Mouse (Mus musculus): ENCODE data around the gene Phf21a.

Gene Phf21a

DNA sequence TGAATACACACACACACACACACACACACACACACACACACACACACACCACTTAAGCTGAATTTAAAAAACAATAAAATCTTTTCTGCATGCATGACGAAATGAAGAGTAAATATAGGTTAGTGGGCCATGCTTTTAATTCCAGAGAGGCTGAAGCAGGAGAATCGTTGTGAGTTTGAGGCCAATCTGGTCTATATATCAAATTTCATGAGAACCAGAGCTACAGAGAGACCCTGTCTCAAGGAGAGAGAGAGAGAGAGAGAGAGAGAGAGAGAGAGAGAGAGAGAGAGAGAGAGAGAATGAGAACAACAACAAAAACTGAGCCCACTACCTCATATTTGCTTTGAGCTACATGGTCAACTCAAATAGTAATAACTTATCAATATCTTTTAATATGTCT lies at the start of gene Phf21a:
Phf21a (plus strand) TSS at position 301 of the 400 bp plus-strand sequence.
- no peak for DNase-seq (ENCODE audit: low spot score)

DNA sequence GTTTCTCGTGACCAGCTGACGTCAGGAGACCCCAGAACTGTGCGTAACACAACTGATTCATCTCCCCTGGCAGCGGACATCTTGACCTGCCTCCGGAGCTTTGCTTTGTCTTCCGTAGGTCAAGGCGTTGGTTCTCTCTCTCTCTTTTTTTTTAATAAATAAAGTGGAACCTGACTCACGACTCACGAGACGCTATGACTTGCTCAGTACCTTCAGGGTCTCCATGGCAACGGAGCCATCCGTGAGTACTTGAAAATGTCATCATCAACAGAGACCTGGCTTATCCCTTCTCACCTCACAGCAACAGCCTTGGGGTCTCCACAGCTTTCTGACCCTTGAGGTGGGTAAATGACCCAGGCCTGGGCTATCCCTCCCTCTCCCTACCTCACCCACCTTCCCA lies 49.6 kb upstream of the Phf21a start:
- DNase-seq (ENCODE audit: low spot score) = no peak

DNA sequence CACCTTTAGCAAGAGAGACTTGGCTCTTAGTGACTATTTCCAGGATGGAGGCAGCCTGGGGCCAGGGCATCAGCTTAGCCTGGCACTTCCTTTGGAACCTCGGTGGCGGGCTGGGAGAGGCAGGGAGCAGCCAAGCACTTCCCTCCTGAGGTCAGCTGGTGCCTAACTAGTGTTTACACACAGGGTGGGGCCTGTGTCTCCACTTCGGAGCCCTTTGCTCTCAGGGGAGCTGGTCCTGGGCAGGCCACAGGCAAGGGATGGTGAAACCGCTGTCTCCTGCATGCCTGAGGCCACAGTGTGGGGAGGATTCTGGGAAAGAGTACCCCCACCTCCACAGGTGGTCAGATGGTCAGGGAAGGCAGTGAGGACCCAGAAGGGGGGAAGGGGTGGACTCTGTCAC lies 45.3 kb upstream of the Phf21a start:
- DNase-seq (ENCODE audit: low spot score) = no peak

DNA sequence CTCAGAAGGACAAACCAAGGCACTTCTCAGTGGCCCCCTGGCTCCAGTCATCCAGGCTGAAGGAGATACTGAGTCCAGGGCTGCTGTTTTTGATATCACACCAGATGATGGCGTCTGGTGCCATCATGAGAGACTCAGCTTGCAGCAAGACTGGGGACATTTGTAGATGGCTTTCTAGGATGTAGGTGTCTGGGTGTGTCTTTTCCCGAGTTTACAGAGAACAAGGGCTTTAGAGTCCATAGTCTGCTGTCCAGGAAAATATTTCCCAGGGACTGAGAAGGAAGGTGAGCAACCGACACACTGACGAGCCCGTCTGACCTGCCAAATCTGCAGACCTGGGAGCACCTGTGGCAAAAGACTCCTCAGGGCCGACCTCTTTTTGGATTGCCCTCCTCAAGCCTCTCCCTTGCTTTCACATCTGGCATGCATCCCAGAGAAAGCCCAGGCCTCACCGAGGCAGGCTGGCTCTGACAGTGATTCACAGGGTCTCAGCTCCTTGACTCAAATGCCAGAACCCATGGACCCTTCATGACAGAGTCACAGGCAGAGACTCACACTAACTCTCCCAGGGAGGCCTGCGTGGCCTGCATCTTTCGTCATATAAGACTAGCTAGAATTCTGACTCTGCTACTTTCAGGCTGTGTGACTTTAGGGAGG lies 44.8 kb upstream of the Phf21a start:
- no peak for DNase-seq (ENCODE audit: low spot score)

DNA sequence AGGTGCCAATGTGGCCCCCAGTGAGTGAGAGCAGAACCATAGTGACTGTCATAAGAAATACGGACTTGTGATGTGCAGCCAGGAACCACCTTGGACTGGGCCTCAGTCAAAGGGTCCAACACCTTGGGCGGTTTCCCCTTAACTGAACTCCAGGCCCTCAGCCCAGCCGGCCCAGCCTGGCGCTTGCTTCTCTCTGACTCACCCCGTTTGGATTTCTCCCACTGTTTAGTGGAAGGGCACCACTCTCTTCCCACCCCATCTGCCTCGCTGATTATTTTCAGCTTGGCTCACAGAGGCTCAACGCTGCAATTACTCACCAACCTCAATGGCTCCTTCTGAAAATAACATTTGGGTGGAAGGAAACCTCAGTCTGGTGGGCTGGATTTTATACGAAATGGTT lies 40.7 kb upstream of the Phf21a start:
- DNase-seq (ENCODE audit: low spot score) = no peak

DNA sequence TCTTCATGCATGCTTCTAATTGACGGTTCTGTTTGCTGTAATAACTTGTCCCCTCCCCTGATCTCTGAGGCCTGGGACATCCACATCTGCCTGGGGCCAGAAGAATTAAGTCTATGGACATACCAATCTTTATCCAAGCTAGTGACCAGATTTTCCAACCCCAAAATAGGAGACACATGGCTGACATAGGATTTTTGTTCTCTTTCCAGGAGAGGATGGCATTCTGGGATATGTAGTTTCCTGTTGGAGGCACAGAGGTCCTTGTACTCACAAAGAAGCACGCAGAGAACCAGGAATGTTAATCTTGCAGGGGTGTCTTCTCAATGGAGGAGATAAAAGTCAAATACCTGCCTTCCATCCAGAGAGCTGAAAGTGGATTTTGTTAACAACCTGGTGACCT lies 40.2 kb upstream of the Phf21a start:
- no peak for DNase-seq (ENCODE audit: low spot score)

DNA sequence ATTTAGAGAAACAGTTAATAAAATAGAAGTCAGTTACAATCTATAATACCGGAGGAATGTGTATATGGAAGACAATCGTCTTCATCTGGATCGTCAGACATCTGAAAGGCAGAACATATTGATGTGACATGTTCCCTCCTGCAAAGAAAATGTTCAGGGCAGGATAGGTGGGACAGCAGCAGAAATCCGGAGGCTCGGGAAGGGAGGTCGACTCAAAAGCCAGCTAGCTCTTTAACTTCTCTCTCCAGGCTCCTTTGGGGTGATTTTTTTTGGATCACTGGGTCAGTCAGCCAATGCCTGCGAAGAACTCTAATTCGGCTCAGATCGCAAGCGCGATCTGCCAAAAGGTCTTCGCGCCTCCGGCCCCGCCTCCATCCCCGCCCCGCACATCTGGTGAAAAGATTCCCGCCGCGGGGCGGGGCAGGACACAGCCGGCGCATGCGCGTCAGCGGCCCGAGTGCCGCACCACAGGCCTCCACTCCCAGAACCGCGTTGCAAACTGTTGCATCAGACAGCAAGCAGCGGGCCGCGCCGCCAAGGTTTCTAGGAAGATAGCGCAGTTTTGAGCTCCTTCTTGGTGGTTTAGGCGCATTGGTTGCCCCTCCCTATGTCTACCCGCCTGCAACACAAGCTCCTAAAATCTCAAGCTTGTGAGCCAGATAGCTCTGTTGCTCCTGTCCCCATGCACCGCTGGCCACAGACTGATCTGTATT lies 37.7 kb upstream of the Phf21a start:
- peak; percentile 92 for DNase-seq (ENCODE audit: low spot score)

DNA sequence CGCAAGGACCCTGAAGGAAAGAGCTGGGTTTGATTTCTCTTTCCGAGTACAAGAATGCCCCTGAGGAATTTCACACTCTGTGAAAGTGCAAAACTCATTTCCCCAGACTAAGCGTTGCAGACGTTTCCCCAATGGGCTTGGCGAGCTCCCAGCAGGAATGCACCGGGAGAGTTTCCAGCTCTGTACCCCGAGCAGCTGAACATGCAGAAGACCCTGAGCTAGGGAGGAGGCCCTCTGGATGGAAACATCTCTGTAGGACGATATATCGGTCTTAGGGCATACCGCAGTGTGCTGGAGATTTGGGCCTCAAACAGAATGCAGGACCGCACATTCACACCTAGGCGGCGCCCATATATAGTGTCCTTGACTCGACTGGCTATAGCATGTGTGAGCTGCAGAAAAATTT lies 37.1 kb upstream of the Phf21a start:
- peak; percentile 78 for DNase-seq (ENCODE audit: low spot score)

DNA sequence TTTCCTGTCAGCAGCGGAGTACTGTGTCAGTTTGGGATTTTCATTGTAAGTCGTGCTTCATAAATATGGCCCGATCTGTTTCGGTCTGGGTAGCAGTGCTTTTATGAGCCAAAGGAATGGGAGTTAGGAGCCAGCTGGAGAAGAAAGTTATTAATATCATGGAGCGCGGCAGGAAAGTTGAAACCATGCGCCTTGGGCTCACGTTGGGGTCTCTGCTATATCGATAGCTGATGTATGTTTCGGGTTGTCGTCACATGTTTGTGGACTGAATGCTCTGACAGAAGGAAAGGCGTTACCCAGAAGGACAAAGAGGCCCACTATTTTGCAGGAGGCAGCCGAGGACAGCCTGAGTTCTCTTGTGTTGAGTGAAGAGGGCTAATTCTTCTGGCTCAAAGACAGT lies 36.2 kb upstream of the Phf21a start:
- DNase-seq (ENCODE audit: low spot score) = no peak

DNA sequence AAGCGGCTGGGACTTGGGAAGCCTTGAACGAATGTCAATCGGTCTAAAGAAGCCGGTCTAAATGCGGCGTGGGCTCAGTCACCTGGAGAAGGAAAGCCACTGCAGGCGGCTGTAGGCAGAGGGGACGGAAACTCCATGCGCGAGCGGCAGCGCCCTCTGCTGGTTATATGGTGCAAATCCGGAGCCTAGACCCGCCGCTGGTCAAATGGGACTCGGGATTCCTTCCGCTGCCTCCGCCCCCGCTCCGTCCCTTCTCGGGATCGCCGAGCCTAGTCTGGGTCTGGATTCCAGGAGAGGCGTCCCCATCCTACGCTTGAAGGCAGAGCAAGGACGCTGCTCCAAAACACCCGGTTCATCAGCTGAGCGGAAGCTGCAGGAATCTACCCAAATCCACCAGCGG lies 34.4 kb upstream of the Phf21a start:
- DNase-seq (ENCODE audit: low spot score) = peak; percentile 97

DNA sequence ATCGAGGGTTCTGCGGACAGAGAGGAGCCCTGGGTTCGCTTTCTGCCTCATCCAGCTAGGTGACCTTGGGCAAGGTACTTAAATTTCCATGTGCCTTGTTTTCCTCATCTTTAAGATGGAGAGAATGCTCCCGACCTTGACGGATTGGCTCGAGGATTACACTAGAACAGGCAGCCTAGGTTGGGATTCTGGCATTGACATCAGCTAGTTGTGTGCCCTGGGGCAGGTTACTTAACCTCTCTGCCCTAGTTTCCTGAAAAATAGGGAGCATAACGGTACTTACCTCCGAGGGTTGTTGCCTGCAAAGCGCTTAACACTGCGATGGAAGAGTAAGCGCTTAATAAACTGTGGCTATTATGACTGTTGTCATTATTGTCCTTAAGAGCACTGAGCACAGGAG lies 34.0 kb upstream of the Phf21a start:
- no peak for DNase-seq (ENCODE audit: low spot score)

DNA sequence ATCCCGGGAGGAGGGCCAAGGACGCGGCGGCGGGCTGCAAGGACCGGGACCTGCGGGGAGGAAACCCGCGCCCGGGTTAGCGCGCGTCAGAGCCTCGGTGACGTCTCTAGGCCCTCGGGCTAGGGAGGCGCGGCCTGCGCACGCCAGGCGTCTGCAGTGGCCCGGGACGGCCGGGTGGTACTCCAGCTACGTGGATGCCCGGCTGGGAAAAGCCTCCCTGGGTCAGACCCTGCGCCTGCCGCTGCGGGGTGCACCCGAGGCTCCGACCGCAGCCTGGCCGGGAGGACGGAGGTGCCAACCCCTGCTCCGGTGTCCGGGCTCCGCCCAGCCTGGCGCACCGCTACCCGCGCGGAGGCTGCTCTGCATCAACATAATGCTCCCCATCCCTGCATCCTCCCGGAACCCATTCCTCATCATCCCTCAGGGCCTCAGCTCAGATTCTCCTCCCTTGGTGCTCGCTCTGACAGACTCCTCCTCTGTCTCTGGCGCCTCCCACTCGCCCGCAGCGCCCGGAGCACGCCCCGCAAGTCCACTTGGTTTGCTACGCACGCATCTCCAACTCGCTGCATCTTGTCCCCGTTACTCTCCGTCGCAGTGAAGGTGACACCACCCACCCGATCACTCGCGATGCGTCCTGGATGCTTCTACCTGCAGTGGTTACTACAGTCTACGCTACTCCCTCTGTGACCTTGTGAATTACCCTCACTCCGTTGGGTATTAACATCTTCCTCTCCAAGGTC lies 33.3 kb upstream of the Phf21a start:
- peak; percentile 66 for DNase-seq (ENCODE audit: low spot score)

DNA sequence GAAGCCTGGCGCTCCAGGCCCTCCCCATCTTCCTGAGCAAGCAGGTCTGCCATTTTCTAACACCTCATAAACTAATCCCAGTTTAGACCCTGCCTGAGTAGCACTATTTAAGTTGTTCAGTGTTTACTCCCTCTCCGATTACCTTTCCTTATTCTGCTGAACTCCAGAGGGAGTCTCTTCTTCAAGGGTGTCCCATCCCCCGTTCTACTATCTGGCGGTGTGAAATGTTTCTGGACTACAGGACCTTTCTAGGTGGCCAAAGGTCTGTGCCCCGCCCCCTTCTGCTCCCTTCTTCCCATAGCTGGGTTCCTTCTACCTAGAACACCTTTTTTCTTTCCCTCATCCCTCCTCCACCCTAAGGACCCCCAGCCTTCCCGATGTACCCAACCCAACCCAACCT lies 32.6 kb upstream of the Phf21a start:
- DNase-seq (ENCODE audit: low spot score) = no peak

DNA sequence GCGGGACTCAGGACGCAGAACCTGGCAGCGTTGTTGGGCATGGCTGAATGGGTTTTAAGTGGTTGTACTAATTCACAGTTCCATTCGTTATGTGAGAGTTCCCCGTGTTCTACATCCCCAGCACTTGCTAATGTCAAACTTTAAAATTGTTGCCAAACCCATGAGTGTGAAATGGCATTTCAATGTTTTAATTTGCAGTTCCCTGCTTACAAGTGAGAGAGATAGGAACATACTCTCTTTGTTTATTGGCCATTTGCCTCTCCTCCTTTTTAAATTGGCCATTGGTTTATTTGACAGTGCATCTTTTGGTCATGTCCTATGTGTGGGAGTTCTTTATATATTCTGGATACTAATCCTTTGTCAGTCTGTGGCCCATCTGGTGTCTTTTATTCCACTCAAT lies 31.6 kb upstream of the Phf21a start:
- no peak for DNase-seq (ENCODE audit: low spot score)

DNA sequence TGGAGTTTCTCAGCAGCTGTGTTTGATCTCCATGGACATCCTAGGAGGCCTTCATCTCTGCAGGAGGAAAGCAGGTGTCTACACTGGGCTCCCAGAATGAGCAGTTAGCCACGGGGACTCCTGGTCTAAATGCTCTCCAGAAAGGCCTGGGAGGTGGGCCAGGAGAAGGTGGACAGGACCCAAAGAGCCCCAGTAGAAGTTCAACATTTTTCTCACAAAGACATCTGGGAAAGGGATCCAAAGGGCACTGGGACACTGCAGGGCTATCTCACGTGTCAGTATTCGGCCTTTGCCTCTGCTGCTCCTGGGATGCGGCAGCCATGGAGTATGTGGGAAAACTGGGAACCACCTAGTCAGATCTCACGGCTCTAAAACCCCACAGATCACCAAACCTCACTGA lies 29.8 kb upstream of the Phf21a start:
- DNase-seq (ENCODE audit: low spot score) = no peak

DNA sequence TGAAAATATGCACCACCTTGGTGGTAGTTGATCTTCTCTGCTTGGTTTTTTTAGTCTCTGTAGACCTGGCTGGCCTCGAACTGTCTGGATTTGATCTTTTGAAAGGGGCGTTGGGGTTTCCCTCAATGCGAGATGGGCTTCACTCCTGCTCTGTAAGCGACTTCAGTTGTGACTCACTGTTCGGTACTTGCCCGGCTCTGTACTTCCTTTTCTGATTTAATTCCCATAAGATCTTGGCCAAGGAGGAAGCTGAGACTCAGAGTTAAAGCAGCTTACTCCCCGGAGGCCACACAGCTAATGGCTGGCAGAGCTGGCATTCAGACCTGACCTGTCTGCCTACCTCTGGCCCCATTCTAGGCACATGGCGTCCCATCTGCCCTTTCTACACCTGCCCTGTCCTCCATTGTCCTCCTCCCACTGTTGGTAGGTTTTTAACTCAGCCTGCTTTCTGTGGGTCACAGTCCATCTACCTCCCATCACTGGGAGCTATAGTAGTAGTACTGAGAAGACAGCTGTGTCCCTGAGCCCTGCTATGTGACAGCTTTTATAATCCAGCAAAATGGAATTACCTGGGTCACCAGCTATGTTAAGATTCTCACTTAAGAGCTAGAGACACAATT lies 27.5 kb upstream of the Phf21a start:
- no peak for DNase-seq (ENCODE audit: low spot score)

DNA sequence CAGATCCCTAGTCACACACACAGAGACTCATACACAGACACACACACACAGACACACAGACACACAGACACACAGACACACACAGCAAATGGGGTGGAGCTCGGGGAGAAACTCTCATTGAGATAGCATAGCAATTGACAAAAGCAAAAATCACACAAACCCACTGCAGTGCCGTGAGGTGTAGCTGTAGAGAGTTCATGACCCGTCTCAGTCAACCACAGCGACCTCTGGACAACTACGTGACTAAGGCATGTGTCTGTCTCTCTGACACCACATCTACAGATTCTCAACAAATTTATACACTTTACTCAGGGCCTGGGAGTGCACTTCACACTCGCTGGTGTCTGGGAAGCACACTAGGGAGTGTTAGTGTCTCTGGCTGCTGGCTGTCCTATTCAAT lies 27.0 kb upstream of the Phf21a start:
- DNase-seq (ENCODE audit: low spot score) = no peak

DNA sequence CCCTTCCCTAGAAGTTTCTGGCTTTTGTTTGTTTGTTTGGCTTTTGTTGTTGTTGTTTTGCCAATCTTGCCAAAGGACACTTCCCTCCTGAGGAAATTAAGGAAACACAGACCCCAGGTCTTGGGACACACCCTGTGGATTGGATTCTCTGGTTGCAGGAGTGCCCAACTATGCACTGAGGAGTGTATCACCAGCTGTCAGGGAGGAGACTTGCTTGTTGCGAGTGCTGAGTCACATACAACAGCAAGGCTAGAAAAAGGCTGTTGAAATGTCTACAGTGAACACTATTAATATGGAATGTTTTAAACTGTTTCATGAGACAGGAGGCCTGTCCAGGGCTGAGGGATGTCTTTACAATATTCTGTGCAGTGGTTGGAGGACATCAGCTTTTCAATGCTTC lies 26.0 kb upstream of the Phf21a start:
- no peak for DNase-seq (ENCODE audit: low spot score)

DNA sequence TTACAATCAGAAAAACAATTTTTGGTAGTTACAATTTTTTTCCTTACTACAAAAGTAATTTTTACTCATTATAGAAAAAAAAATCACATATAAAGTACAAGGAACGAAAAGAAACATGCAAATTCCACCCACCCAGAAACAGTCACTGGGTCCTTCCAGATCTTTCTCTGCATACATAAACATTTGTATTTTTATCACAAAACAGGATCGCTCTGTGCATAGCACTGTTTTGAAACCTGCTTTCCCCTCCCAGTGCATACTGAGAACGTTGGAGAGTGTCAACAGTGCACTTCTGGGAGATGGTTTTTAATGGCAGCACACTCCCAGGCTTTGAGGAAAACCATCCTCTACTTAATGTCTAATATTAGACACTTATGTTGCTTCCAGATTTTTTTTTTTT lies 25.3 kb upstream of the Phf21a start:
- no peak for DNase-seq (ENCODE audit: low spot score)

DNA sequence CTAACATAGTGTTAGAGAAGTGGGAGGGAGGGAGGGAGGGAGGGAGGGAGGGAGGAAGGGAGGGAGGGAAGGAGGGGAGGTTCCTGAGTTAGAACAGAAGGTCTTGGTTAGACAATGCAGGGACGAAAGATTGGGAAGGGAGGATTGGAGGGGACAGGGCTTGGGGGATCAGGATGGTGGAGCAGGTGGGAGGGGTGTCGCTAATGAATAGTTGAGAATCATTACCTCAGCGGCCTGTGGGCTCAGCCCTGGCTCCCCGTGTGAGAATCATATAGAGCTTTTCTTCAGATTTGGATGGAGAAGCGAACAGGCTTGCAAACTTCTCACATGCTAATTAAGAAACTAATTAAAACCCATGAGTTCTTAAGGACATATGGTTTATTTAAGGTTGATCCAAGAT lies 23.3 kb upstream of the Phf21a start:
- DNase-seq (ENCODE audit: low spot score) = no peak

DNA sequence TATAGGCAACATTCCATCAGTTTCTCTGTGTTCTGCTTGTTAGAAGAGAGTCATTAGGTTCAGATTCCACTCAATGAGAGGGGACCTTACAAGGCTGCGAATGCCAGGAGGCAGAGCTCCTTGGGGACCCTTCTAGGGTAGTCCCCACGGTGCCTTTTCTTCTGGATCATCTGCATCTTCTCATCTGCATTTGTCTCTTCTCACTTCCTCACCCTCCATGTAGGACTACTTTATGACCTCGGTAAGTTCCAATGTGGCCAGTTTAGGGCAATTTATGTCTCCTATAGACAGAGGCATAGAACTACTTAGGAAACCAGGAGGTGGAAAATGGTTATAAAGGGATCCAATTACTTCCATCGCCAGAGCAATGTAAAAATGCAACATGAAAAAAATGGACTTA lies 21.8 kb upstream of the Phf21a start:
- DNase-seq (ENCODE audit: low spot score) = no peak

DNA sequence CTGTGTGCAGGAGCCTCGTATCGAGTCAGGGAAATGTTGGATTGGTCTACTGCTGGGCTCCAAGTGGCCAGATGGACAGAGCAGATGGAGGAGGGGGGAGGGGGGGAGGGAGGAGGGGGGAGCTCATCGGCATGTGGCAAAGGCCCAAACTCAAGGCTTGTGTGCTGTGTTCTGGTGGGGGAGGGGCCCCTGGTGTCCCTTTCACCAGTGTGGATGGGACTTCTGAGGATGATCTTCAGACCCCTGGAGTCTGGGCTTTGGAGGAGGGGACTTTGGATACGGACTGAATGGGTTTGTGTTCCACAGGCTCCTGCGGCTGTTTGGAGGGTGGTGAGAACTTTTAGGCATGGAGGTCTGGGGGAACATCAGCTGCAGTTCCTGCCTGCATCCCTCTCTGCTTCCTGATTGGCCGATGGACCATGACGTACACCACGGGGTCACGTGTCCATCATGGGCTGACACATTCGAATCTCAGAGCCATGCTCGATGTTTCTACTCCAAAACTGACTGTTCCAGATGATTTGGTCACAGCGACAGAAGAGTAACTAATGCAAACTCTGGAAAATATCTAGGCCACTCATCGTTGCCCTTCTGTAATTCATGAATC lies 16.7 kb upstream of the Phf21a start:
- peak; percentile 13 for DNase-seq (ENCODE audit: low spot score)

DNA sequence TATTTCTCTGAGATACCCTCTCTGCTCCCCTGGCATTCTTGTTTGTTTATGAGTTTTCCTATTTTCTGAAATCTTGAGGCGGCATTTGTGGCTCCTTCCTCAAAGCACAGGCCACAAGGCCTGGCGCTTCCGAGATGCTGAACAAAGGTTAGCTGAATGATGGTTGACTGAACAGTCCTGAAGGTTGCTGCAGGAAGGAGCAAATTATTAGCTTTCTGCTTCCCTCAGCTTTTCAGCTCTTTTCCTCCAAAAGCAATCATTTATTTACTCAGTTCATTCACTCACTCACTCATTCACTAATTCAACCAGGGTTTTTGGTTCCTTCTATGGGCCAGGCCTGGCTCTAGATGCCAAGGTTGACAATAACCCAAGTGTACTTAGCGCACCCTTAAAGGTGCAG lies 10.7 kb upstream of the Phf21a start:
- no peak for DNase-seq (ENCODE audit: low spot score)
